Mouse (Mus musculus) lung, adult 2 months (tissue): ENCODE data around the gene Tnfrsf22.

ENCODE experiments used
- CTCF ChIP-seq: fragments of 200-500 bp; IDR thresholded peaks from 2 replicates; pipeline ENCODE4 v1.5.1; 2011; ENCODE audit warnings: mild to moderate bottlenecking, low read length, control low read depth; ENCODE audit not compliant: insufficient read depth
- POLR2A ChIP-seq: fragments of 200-500 bp; IDR thresholded peaks from 2 replicates; pipeline ENCODE4 v1.6.1; 2011; ENCODE audit warnings: low read depth, mild to moderate bottlenecking, control low read depth, low read length, borderline replicate concordance; ENCODE audit errors: extremely low read depth

DNA sequence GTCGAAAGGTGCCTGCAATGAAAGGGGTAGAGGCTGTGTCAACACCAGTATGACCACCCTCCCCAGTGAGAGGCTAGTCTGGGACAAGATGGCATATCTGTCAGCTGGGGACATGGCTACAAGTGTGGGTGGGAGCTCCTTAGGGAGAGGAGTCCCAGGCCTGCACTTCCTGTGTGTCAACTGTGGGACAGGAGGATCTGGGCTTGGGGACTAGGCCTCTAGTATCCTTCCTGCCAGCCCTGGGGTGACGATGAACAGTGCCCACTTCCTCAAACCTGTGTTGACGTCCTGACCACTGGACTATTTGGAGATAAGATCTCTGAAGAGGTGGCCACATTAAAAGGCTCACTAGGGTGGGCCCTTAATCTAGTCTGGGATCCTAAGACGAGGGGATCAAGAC lies 40.5 kb upstream of the Tnfrsf22 start:
- TF ChIP-seq CTCF = no peak
- TF ChIP-seq POLR2A = no peak
